Mouse (Mus musculus) induced T-regulatory cell, adult 2 months (primary cell): ENCODE results near the gene Nkx2-1.

ENCODE experiments used
- DNase-seq: peaks from one replicate; pipeline ENCODE4 v3.0.0-alpha.2; 2012; ENCODE audit warnings: low read depth

Nkx2-1 gene

GRCm38 (mm10) chr12:56522191-56522590 is 14.5 kb downstream of the Nkx2-1 start:
- no peak for DNase-seq

GRCm38 (mm10) chr12:56521106-56521840 is 15.4 kb downstream of the Nkx2-1 start:
- DNase-seq = no peak

- DNase-seq = no peak
Observed at GRCm38 (mm10) chr12:56520396-56521105, 16.2 kb downstream of the Nkx2-1 start.

- no peak for DNase-seq
Observed at GRCm38 (mm10) chr12:56519738-56520191, 16.9 kb downstream of the Nkx2-1 start.

- no peak for DNase-seq
Observed at GRCm38 (mm10) chr12:56519071-56519737, 17.5 kb downstream of the Nkx2-1 start.

- DNase-seq = no peak
Observed at GRCm38 (mm10) chr12:56518221-56518620, 18.5 kb downstream of the Nkx2-1 start.

- no peak for DNase-seq
Observed at GRCm38 (mm10) chr12:56514831-56515230, 21.9 kb downstream of the Nkx2-1 start.

GRCm38 (mm10) chr12:56508413-56508812 is 28.3 kb downstream of the Nkx2-1 start:
- DNase-seq = no peak

- no peak for DNase-seq
Observed at GRCm38 (mm10) chr12:56487046-56487445, 49.7 kb downstream of the Nkx2-1 start.

GRCm38 (mm10) chr12:56482606-56483005 is 54.1 kb downstream of the Nkx2-1 start:
- DNase-seq = no peak
